Mouse (Mus musculus) natural killer cell, adult 2 months (primary cell): Measurements from ENCODE around the gene Rtf2.

ENCODE experiments used
- DNase-seq, 2 experiments: peaks; one replicate each; pipeline ENCODE4 v3.0.0; 2022; ENCODE audit warnings: low spot score in 2 of 2

The Rtf2 gene

GRCm38 (mm10) chr2:172437371-172437952 lies 2.9 kb upstream of the Rtf2 start:
- DNase-seq: peak; percentile 52 to 57

- no peak for DNase-seq
These were observed 267 bp downstream of the Rtf2 start for GRCm38 (mm10) chr2:172440640-172441005.

- no peak for DNase-seq
These were observed 820 bp downstream of the Rtf2 start for GRCm38 (mm10) chr2:172441176-172441575.

- no peak for DNase-seq
These were observed 5.3 kb downstream of the Rtf2 start for GRCm38 (mm10) chr2:172445617-172446016.

GRCm38 (mm10) chr2:172447317-172447716 lies 7.0 kb downstream of the Rtf2 start:
- DNase-seq: peak in 1 of 2 experiments; percentile 37

- no peak for DNase-seq
These were observed 8.0 kb downstream of the Rtf2 start for GRCm38 (mm10) chr2:172448329-172448728.

- no peak for DNase-seq
These were observed 10.3 kb downstream of the Rtf2 start for GRCm38 (mm10) chr2:172450640-172451039.

GRCm38 (mm10) chr2:172452031-172452430 lies 11.7 kb downstream of the Rtf2 start:
- DNase-seq: no peak

- DNase-seq: no peak
These were observed 12.1 kb downstream of the Rtf2 start for GRCm38 (mm10) chr2:172452458-172452857.

GRCm38 (mm10) chr2:172458496-172458895 lies 18.1 kb downstream of the Rtf2 start, which contains the start of gene Gcnt7:
TSS of gene Gcnt7 (minus strand) at chr2:172458596.
- DNase-seq: no peak

GRCm38 (mm10) chr2:172460647-172461046 lies 20.3 kb downstream of the Rtf2 start:
- no peak for DNase-seq

- no peak for DNase-seq
These were observed 22.5 kb downstream of the Rtf2 start for GRCm38 (mm10) chr2:172462813-172463212.

- DNase-seq: no peak
These were observed 26.2 kb downstream of the Rtf2 start for GRCm38 (mm10) chr2:172466427-172467132.

GRCm38 (mm10) chr2:172467206-172467605 lies 26.9 kb downstream of the Rtf2 start:
- no peak for DNase-seq

GRCm38 (mm10) chr2:172468346-172468819 lies 28.0 kb downstream of the Rtf2 start:
- DNase-seq: no peak

- DNase-seq: no peak
These were observed 32.0 kb downstream of the Rtf2 start, which contains the start of gene Fam209 for GRCm38 (mm10) chr2:172472318-172472717. TSS of gene Fam209 (plus strand) at chr2:172472520.

GRCm38 (mm10) chr2:172473591-172473990 lies 33.2 kb downstream of the Rtf2 start:
- DNase-seq: no peak

GRCm38 (mm10) chr2:172474970-172475369 lies 34.6 kb downstream of the Rtf2 start:
- peak in 1 of 2 experiments; percentile 30 for DNase-seq

- DNase-seq: no peak
These were observed 36.4 kb downstream of the Rtf2 start for GRCm38 (mm10) chr2:172476707-172477260.

GRCm38 (mm10) chr2:172477350-172477749 lies 37.0 kb downstream of the Rtf2 start:
- DNase-seq: no peak

GRCm38 (mm10) chr2:172477860-172478259 lies 37.5 kb downstream of the Rtf2 start:
- DNase-seq: peak; percentile 3 to 8

- no peak for DNase-seq
These were observed 39.9 kb downstream of the Rtf2 start for GRCm38 (mm10) chr2:172480296-172480695.
